Mouse (Mus musculus): ENCODE results near the gene Tnf. TPM values are rescaled to one million over a fixed set of nuclear protein-coding genes. Genes with fewer than 3 reads are reported as not detected.

The Tnf gene
- polyA plus RNA-seq, 1 experiment from 2014 or later = 0.12 TPM

DNA sequence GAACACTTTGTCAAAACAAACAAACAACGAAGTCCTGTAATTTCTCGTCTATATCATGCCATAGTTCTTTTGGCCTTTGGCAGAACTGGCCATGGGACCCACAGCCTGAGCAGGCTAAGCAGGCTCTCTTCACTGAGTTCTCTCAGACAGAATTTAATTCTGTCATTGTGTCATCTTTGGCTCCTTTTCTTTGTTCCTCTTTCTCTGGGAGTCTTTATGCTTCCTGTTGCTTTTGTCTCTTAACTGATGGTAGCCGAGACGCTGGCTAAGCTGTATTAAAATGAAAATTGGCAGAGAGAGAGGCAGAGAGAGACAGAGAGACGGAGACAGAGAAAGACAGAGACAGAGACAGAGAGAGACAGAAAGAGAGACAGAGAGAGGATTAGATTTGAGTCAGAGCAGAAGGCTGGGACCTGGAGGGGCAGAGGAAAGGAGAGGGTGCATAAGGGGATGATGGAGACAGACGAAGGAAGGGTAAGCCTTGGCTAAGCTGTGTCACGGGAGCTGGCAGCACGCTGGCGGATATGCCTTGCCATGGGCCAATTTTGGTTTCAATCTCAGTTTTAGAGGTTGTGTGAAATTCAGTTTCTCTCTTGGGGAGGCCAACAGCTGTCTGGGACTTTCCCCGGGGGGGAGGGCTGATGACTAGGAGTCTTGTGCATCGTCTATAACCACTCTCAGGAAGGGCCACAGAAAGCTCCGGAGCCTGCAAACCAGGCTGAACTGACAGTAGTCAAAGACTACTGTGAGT lies 8.2 kb upstream of the Tnf start:
- WGBS = 84% methylated on average over 12 of the region's 12 CpGs
- Histone ChIP-seq H3K27ac (no peak overlapping the region), H3K4me3 (replicated peaks) (no peak overlapping the region), H3K9me3 (replicated peaks) (no peaks in the 10 kb centered on the region), H3K27me3 (0 out of 2 replicates have a peak, but pooled peaks cover 4% of the 10 kb centered on the region), H3K4me1 (peaks cover 12% of the 10 kb centered on the region; the same call in 1 of the 2 replicates), H3K4me2 (no peak overlapping the region), H3K9ac (no peak overlapping the region), H3K36me3 (no peaks in the 10 kb centered on the region)
- no peak for ATAC-seq (replicated peaks; ENCODE audit: low FRiP score)

DNA sequence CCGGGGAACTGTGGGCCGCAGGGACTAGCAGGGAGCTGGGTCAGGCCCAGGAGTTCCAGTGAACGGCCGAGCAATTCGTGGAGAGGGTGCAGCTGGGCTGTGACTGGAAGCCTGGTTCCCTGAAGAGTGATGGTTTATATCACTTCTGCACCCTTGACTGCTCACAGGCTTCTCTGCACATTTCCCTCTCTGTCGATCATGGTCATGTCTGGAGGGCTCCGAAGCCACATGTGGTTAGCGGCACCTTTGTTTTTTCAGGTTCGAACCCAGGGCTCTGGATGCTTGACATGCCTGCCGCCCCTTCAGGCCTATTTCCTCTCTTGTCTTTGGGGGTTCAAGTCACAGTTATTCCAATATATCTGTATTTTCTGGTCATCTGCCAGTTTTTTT lies 3.6 kb upstream of the Tnf start:
- 44% methylated on average over 10 of the region's 10 CpGs for WGBS
- 0 out of 2 replicates have a peak, but pooled peaks have one; percentile 33 for ATAC-seq (replicated peaks; ENCODE audit: low FRiP score)
- H3K4me3 ChIP-seq (replicated peaks) = no peak overlapping the region

DNA sequence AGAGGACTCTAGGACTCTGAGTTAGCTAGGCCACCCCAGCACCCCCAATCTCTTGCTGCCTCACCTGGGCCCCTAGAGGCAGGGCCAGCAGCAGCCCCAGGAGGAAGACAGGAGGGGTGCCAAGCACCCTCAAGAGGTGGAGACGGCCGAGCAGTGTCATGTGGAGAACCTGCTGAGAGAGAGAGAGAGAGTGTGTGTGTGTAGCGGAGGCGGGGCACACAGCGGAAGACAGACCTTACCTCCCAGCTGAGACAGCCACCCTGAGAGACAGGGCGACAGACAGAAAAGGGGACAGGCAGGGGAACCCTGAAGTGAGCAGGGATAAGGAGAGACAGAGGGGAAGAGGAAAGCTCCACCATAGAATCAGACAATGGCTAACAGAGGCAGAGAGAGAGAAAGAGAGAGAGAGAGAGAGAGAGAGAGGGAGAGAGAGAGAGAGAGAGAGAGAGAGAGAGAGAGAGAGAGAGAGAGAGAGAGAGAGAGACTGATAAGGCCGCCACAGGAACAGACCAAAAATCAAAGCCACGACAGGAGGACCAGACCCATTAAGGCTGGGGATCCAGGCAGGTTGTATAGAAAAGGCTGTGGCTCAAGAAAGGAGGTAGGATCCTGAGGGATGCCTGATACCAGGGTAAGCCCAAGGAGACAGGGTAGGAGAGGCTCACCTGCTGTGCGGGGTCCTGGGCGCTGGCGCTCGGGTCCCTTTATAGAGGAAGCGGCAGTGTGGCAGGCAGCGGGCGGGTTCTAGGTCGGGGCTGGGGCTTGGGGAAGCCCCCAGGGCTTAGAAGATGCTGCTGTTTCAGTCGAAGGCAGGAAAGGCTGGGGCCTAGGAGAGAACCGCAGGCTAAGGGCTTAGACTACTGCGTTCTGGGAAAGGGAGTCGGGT lies 2.9 kb upstream of the Tnf start, which contains the start of gene Lta:
Lta (minus strand) TSS at position 858 of the 886 bp plus-strand sequence.
- H3K27me3 ChIP-seq = peaks cover 53% of the 10 kb centered on the region
- H3K4me2 ChIP-seq = no peak within 1 kb of the TSS
- peaks cover 10% of the 10 kb centered on the region for H3K4me1 ChIP-seq
- WGBS = 38% methylated on average over 20 of the region's 20 CpGs
- no peak within 1 kb of the TSS for H3K9ac ChIP-seq
- no peak for ATAC-seq (replicated peaks; ENCODE audit: low FRiP score)
- H3K9me3 ChIP-seq (replicated peaks) = no peaks in the 10 kb centered on the region
- H3K4me3 ChIP-seq (replicated peaks) = no peak within 1 kb of the TSS
- H3K36me3 ChIP-seq = no peaks in the 10 kb centered on the region
- H3K27ac ChIP-seq = no peak within 1 kb of the TSS

More for the DNA sequence above, 3.6 kb upstream of the Tnf start:
- Histone ChIP-seq H3K4me1 (peaks cover 10% of the 10 kb centered on the region), H3K9me3 (replicated peaks) (no peaks in the 10 kb centered on the region), H3K4me2 (no peak overlapping the region), H3K27ac (no peak overlapping the region), H3K36me3 (no peaks in the 10 kb centered on the region), H3K27me3 (peaks cover 47% of the 10 kb centered on the region), H3K9ac (no peak overlapping the region)

DNA sequence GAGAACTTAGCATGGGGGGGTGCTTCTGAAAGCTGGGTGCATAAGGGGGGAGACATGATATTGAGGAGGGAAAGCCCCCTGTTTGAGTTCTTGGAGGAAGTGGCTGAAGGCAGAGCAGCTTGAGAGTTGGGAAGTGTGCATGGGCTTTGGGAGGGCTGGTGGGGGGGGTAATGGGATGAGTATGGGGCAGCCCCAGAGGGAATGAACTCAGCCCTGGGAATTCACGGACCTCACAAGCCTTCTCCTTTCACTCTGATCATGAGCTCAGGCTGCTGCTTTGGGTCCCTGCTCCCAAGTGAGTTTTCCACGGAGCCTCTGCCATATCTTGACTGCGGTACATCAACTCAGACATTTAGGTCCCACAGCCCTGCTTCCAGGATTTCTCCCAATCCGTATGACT lies 635 bp upstream of the Tnf start:
- peaks cover 66% of the 10 kb centered on the region for H3K27me3 ChIP-seq
- 78% methylated on average over 4 of the region's 4 CpGs for WGBS
- H3K4me3 ChIP-seq (replicated peaks) = no peak overlapping the region
- H3K9ac ChIP-seq = no peak overlapping the region
- no peaks in the 10 kb centered on the region for H3K9me3 ChIP-seq (replicated peaks)
- H3K36me3 ChIP-seq = no peaks in the 10 kb centered on the region
- no peak overlapping the region for H3K4me2 ChIP-seq
- no peak overlapping the region for H3K27ac ChIP-seq
- ATAC-seq (replicated peaks; ENCODE audit: low FRiP score) = no peak
- peaks cover 10% of the 10 kb centered on the region for H3K4me1 ChIP-seq

DNA sequence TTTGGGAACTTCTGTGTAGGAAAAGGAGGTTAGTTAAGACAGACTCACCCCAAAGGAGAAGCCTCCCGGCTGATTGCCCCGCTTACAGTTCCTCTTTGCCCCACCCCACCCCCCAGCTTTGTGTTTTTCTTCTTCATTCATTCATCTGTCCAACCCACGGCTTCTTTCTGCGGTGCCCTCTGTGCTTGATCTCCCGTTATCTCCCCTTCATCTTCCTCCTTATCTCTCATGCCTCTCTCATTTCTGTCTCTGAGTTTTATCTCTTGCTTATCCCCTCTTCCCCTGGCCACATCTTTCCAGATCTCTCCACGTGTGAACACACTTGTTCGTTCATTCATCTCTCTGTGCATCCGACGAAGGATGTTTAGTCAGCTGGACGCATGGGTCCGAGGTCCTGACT lies 679 bp downstream of the Tnf start:
- Histone ChIP-seq H3K27ac (no peak overlapping the region), H3K4me3 (replicated peaks) (no peak overlapping the region), H3K9me3 (replicated peaks) (no peaks in the 10 kb centered on the region), H3K4me2 (no peak overlapping the region), H3K9ac (no peak overlapping the region), H3K27me3 (peaks cover 77% of the 10 kb centered on the region), H3K36me3 (no peaks in the 10 kb centered on the region), H3K4me1 (peaks cover 12% of the 10 kb centered on the region)
- WGBS = 62% methylated on average over 11 of the region's 11 CpGs
- ATAC-seq (replicated peaks; ENCODE audit: low FRiP score) = no peak

DNA sequence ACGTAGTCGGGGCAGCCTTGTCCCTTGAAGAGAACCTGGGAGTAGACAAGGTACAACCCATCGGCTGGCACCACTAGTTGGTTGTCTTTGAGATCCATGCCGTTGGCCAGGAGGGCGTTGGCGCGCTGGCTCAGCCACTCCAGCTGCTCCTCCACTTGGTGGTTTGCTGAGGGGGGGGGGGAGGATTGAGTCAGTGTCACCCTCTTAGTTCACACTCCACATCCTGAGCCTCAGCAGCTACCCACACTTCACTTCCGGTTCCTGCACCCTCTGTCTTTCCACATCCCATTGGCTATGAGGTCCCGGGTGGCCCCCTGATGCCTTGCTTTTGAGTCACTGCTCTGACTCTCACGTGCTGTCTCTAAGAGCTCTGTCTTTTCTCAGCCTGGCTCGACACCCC lies 1.4 kb downstream of the Tnf start:
- peaks cover 83% of the 10 kb centered on the region for H3K27me3 ChIP-seq
- peaks cover 19% of the 10 kb centered on the region for H3K4me1 ChIP-seq
- ATAC-seq (replicated peaks; ENCODE audit: low FRiP score) = no peak
- H3K4me3 ChIP-seq (replicated peaks) = no peak overlapping the region
- WGBS = 89% methylated on average over 11 of the region's 11 CpGs
- H3K9me3 ChIP-seq (replicated peaks) = no peaks in the 10 kb centered on the region
- no peak overlapping the region for H3K27ac ChIP-seq
- H3K36me3 ChIP-seq = no peaks in the 10 kb centered on the region
- H3K4me2 ChIP-seq = no peak overlapping the region
- H3K9ac ChIP-seq = no peak overlapping the region

DNA sequence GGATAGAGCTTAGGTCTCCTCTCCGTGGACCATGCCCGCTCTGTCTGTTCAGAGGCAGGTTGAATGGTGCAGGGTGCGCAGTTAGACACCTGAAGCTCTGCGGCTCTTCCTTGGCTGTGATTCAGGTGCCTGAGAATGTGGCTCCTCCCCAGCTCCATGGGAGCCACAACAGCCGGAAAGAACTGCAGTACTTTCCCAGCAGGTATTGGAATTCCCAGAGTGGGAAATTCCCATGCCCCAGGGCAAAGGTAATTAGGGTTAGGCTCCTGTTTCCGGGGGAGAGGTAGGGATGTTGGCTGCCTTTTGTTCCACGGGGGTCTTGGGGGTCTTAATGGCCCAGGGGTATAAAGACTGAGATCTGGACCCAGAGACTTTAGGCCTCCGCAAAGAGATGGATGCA lies 2.9 kb downstream of the Tnf start:
- no peak for ATAC-seq (replicated peaks; ENCODE audit: low FRiP score)
- Histone ChIP-seq H3K4me1 (peaks cover 26% of the 10 kb centered on the region), H3K36me3 (no peaks in the 10 kb centered on the region), H3K27me3 (peaks cover 88% of the 10 kb centered on the region), H3K4me2 (no peak overlapping the region), H3K9me3 (replicated peaks) (no peaks in the 10 kb centered on the region), H3K27ac (no peak overlapping the region), H3K9ac (no peak overlapping the region), H3K4me3 (replicated peaks) (no peak overlapping the region)
- 31% methylated on average over 8 of the region's 8 CpGs for WGBS

DNA sequence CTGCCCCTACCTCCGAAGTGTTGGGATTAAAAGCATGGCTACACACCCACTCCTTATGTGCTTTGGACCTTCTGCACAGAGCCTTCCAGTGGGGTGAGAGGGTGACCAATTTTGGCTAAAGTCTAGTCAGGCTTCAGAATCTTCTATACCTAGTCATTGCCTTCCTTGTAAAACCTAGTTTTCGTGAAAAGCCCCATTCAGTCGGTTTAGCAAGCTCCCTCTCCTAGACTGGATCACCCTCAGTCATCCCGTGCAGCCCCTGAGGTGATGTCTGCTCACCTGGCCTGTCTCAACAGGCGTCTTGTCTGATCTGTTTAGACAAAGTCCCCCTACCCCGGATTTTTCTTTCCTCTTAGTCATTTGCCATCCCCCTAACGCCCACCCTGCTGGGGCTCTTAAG lies 3.8 kb downstream of the Tnf start:
- H3K27ac ChIP-seq = no peak overlapping the region
- H3K4me2 ChIP-seq = no peak overlapping the region
- H3K27me3 ChIP-seq = peaks cover 87% of the 10 kb centered on the region
- no peaks in the 10 kb centered on the region for H3K36me3 ChIP-seq
- H3K4me1 ChIP-seq = peaks cover 26% of the 10 kb centered on the region
- H3K4me3 ChIP-seq (replicated peaks) = no peak overlapping the region
- 71% methylated on average over 7 of the region's 7 CpGs for WGBS
- no peaks in the 10 kb centered on the region for H3K9me3 ChIP-seq (replicated peaks)
- ATAC-seq (replicated peaks; ENCODE audit: low FRiP score) = no peak
- H3K9ac ChIP-seq = no peak overlapping the region

DNA sequence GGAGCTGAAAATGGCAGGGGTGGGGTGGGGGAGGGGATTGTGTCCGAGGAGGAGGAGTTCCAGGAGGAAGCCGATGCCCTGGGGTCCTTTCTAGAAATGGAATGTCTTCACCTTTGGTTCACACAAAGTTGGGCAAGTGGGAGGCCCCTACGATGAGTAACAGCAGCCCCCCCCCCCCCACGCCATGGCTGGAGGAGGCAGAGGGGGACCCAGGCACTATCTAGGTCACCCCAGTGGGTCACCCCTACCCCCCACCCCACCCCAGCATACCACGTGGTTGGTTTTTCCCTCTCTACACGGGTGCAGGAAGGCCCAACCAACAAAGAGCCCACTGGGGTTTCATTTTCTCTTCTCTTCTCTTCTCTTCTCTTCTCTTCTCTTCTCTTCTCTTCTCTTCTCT lies 4.7 kb downstream of the Tnf start:
- H3K9me3 ChIP-seq (replicated peaks) = no peaks in the 10 kb centered on the region
- H3K4me3 ChIP-seq (replicated peaks) = no peak overlapping the region
- H3K4me2 ChIP-seq = no peak overlapping the region
- no peak for ATAC-seq (replicated peaks; ENCODE audit: low FRiP score)
- no peak overlapping the region for H3K27ac ChIP-seq
- 46% methylated on average over 6 of the region's 6 CpGs for WGBS
- H3K36me3 ChIP-seq = no peaks in the 10 kb centered on the region
- no peak overlapping the region for H3K9ac ChIP-seq
- peaks cover 26% of the 10 kb centered on the region for H3K4me1 ChIP-seq
- H3K27me3 ChIP-seq = peaks cover 78% of the 10 kb centered on the region

DNA sequence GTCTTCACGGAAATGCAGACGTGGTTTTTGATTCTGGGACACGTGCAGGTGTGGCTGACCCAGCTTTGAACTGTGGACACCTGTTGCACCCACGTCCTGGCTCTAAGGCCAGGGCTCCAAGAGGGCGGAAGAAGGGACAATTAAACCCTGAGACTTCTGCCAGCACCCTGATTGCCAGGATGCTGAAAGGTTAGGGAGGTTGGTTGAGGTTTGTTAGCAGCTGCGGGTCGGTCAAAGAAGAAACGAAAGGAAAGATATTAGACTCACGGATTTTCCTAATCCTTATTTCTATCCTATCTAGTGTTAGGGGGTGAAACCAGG lies 5.5 kb downstream of the Tnf start:
- H3K4me1 ChIP-seq = peaks cover 22% of the 10 kb centered on the region
- no peak overlapping the region for H3K27ac ChIP-seq
- no peaks in the 10 kb centered on the region for H3K36me3 ChIP-seq
- H3K9ac ChIP-seq = no peak overlapping the region
- H3K27me3 ChIP-seq = peaks cover 70% of the 10 kb centered on the region
- 29% methylated on average over 9 of the region's 9 CpGs for WGBS
- H3K4me2 ChIP-seq = peak overlapping the region; percentile 83
- H3K4me3 ChIP-seq (replicated peaks) = peak overlapping the region; percentile 49
- 0 out of 2 replicates have a peak, but pooled peaks have one; percentile 31 for ATAC-seq (replicated peaks; ENCODE audit: low FRiP score)
- no peaks in the 10 kb centered on the region for H3K9me3 ChIP-seq (replicated peaks)

DNA sequence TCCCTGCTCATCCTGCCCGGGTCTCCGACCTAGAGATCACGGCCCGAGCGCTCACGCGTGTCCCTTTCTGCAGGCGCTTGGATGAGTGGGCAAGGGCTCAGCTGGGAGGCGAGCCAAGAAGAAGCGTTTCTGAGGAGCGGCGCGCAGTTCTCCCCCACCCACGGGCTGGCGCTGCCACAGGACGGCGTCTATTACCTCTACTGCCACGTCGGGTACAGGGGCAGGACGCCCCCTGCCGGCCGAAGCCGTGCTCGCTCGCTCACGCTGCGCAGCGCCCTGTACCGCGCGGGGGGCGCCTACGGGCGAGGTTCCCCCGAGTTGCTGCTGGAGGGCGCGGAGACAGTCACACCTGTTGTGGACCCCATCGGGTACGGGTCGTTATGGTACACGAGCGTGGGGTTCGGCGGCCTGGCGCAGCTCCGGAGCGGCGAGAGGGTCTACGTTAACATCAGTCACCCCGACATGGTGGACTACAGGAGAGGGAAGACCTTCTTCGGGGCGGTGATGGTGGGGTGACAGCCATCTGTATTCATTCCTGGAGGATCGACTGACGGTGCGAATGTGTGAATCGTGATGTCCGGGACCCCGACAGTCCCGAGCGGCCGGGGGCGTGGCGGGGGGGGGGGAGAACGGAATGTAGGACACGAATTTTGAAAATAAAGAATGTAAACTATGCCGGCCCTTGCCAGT lies 6.0 kb downstream of the Tnf start:
- 1% methylated on average over 66 of the region's 66 CpGs for WGBS
- no peak overlapping the region for H3K27ac ChIP-seq
- H3K27me3 ChIP-seq = peaks cover 65% of the 10 kb centered on the region
- ATAC-seq (replicated peaks; ENCODE audit: low FRiP score) = peak; percentile 81
- peak overlapping the region; percentile 37 for H3K9ac ChIP-seq
- no peaks in the 10 kb centered on the region for H3K9me3 ChIP-seq (replicated peaks)
- H3K4me1 ChIP-seq = peaks cover 22% of the 10 kb centered on the region
- no peaks in the 10 kb centered on the region for H3K36me3 ChIP-seq
- H3K4me3 ChIP-seq (replicated peaks) = peak overlapping the region; percentile 49
- peak overlapping the region; percentile 83 for H3K4me2 ChIP-seq

Measured in kidney, embryonic 15.5 days (tissue).